Mouse (Mus musculus): Measurements from ENCODE around the gene Zbtb26. TPM values are rescaled to one million over a fixed set of nuclear protein-coding genes. Genes with fewer than 3 reads are reported as not detected.

The Zbtb26 gene
- total RNA-seq (2012; rRNA removed) (4.6 and 5.0 TPM in 2 replicates), polyA plus RNA-seq (2012; ENCODE audit: insufficient read depth in 1 of 2, insufficient read length in 2 of 2, low read depth in 1 of 2, low replicate concordance in 2 of 2, missing spikeins in 1 of 2) (1 to 10 TPM in 1 of 2 experiments, not detected in 1; 4.2 TPM)

DNA sequence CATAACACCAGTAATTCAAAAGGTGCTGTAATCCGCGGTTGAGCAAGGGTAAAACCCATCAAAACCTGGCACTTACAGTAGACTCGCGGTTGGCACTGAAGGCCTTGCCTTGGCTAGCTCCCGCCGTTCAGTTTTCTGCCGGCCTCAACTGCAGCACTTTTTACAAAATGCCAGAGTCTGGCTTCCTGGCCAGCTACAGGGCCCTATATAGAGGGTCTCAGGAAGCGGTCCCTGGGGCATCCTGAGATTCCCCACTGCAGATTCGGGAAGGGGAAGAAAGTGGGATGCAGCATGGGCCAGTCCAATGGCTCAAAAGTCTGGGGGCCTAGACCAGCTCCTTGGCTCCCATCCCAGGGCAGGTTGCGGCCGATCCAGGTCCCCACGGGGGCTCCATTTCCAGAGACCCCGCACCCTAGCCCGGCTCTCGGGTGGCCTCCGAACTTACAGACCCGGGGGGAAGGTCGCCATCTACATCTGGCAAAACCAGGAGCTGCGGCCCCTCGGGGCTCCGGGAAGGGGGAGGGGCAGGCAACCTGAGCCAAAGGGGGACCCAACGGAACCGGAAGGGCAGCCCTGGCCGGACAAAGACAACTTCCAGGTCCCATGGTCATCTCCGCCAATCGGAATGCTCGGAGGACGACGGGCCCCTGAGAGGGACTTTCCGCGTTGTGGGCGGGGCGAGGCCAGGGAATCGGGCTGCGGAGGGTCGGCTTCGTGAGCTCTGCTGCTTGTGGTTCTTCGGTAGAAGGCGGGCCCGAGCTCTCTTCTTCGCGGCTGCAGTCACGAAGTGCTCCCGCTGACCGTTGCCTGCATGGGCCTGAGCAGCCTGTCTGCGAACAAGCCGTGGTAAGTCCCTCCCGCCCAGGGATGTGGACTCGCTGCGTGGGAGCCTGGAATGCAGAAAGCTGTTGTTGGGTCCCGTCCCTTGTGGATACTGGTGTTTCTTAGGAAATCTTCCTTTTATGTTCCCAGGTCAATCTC lies at the start of gene Zbtb26, which contains the start of the genes Zbtb6 and Rabgap1:
Gene Zbtb26, minus strand, starts transcription at position 525 of the 981 bp plus-strand sequence.
Gene Zbtb6, minus strand, starts transcription at position 561 of the 981 bp plus-strand sequence.
Gene Rabgap1, plus strand, starts transcription at position 669 of the 981 bp plus-strand sequence.
- peak within 1 kb of the TSS; percentile 99 for H3K9ac ChIP-seq (ENCODE audit: control insufficient read depth, low read depth, low read length, poor library complexity, severe bottlenecking)
- DNase-seq (ENCODE audit: low read depth, low spot score) = peak; percentile 96
- H3K9me3 ChIP-seq (replicated peaks; ENCODE audit: insufficient read depth, low read length) = no peaks in the 10 kb centered on the region
- peaks cover 31% of the 10 kb centered on the region for H3K79me2 ChIP-seq (ENCODE audit: control insufficient read depth, insufficient read depth, low read length, poor library complexity)
- no peaks in the 10 kb centered on the region for H3K27me3 ChIP-seq (ENCODE audit: control insufficient read depth in 1 of 2, insufficient read depth in 2 of 2, low read length in 2 of 2)
- H3K36me3 ChIP-seq (ENCODE audit: control insufficient read depth in 1 of 2, insufficient read depth in 2 of 2, low read length in 2 of 2) = peaks cover 0 to 31% of the 10 kb centered on the region in 2 experiments; a peak in 3 of 4 replicates
- H3K4me1 ChIP-seq (ENCODE audit: control insufficient read depth in 1 of 2, insufficient read depth in 2 of 2, low read length in 2 of 2) = peaks cover 6 to 17% of the 10 kb centered on the region in 2 experiments; a peak in 3 of 4 replicates
- peak within 1 kb of the TSS; percentile 96 to 99 for H3K4me3 ChIP-seq (ENCODE audit: control insufficient read depth in 1 of 2, insufficient read depth in 1 of 2, low read depth in 2 of 2, low read length in 2 of 2)
- peak within 1 kb of the TSS; percentile 75 for H3K27ac ChIP-seq (ENCODE audit: control insufficient read depth, low read depth, low read length)
- TF ChIP-seq ETS1 (IDR thresholded peaks at IDR 0.05; ENCODE audit: low read depth, low read length) (peak; percentile 48; the same call in 1 of the 2 replicates), KAT2A (conservative IDR thresholded peaks at IDR 0.05; ENCODE audit: low read depth, low read length) (peak; percentile 94), E2F4 (IDR thresholded peaks at IDR 0.05; ENCODE audit: borderline replicate concordance, low read depth, low read length) (0 out of 2 replicates have a peak, but pooled peaks have one; percentile 22), NELFE (IDR thresholded peaks at IDR 0.05; ENCODE audit: low read depth, low read length) (peak; percentile 64; the same call in 1 of the 2 replicates), MEF2A (IDR thresholded peaks at IDR 0.05; ENCODE audit: extremely low read depth, insufficient replicate concordance, low read depth, low read length, poor library complexity, severe bottlenecking) (peak; percentile 66; the same call in 1 of the 2 replicates), TCF12 (IDR thresholded peaks at IDR 0.05; ENCODE audit: low read depth, low read length) (peak; percentile 62; the same call in 1 of the 2 replicates), TBP (IDR thresholded peaks at IDR 0.05; ENCODE audit: low read depth, low read length) (peak; percentile 67), MYC (IDR thresholded peaks at IDR 0.05; ENCODE audit: low read depth, low read length) (peak; percentile 10; the same call in 1 of the 2 replicates), USF1 (IDR thresholded peaks at IDR 0.05; ENCODE audit: low read depth, low read length) (peak; percentile 88), POLR2AphosphoS2 (IDR thresholded peaks at IDR 0.05; ENCODE audit: low read length) (no peak), MXI1 (IDR thresholded peaks at IDR 0.05; ENCODE audit: low read depth, low read length) (peak; percentile 65), SIN3A (IDR thresholded peaks at IDR 0.05; ENCODE audit: low read length) (peak; percentile 91), POLR2A (IDR thresholded peaks at IDR 0.05; ENCODE audit: control insufficient read depth in 1 of 2, insufficient read depth in 1 of 2, low read depth in 1 of 2, low read length in 2 of 2, poor library complexity in 1 of 2) (peak; percentile 70 to 74; a peak in 3 of 4 replicates), TAL1 (IDR thresholded peaks at IDR 0.05; ENCODE audit: low read length) (no peak), MAFK (IDR thresholded peaks at IDR 0.05; ENCODE audit: borderline replicate concordance, low read depth, low read length) (no peak), USF2 (IDR thresholded peaks at IDR 0.05; ENCODE audit: borderline replicate concordance in 1 of 2, insufficient read depth in 1 of 2, low read depth in 1 of 2, low read length in 2 of 2) (no peak), UBTF (IDR thresholded peaks at IDR 0.05; ENCODE audit: borderline replicate concordance, insufficient read depth, low read depth, low read length) (no peak), CHD1 (IDR thresholded peaks at IDR 0.05; ENCODE audit: low read depth, low read length) (0 out of 2 replicates have a peak, but pooled peaks have one; percentile 24), SMC3 (IDR thresholded peaks at IDR 0.05; ENCODE audit: low read depth, low read length) (no peak), ELF1 (IDR thresholded peaks at IDR 0.05; ENCODE audit: low read depth, low read length) (peak; percentile 90), ZMIZ1 (IDR thresholded peaks at IDR 0.05; ENCODE audit: low read depth, low read length) (peak; percentile 31), CHD2 (IDR thresholded peaks at IDR 0.05; ENCODE audit: low read length) (peak; percentile 85), NRF1 (IDR thresholded peaks at IDR 0.05; ENCODE audit: insufficient read depth, low read depth, low read length, poor library complexity, severe bottlenecking) (0 out of 2 replicates have a peak, but pooled peaks have one; percentile 19), CTCF (IDR thresholded peaks at IDR 0.05 in 2 of 3, conservative IDR thresholded peaks at IDR 0.05 in 1 of 3; ENCODE audit: control insufficient read depth in 1 of 3, insufficient read depth in 1 of 3, low read depth in 2 of 3, low read length in 3 of 3, poor library complexity in 1 of 3, severe bottlenecking in 1 of 3) (no peak), HCFC1 (IDR thresholded peaks at IDR 0.05; ENCODE audit: low read depth, low read length) (peak; percentile 96), BHLHE40 (IDR thresholded peaks at IDR 0.05; ENCODE audit: borderline replicate concordance, low read depth, low read length) (0 out of 2 replicates have a peak, but pooled peaks have one; percentile 7), GABPA (IDR thresholded peaks at IDR 0.05; ENCODE audit: low read depth, low read length) (no peak), RCOR1 (IDR thresholded peaks at IDR 0.05; ENCODE audit: low read depth, low read length) (0 out of 2 replicates have a peak, but pooled peaks have one; percentile 50), ZNF384 (IDR thresholded peaks at IDR 0.05; ENCODE audit: low read depth, low read length) (no peak), JUND (IDR thresholded peaks at IDR 0.05; ENCODE audit: low read depth, low read length) (no peak), MAZ (IDR thresholded peaks at IDR 0.05; ENCODE audit: low read depth, low read length) (peak; percentile 80; the same call in 1 of the 2 replicates), EP300 (IDR thresholded peaks at IDR 0.05; ENCODE audit: low read depth in 1 of 2, low read length in 2 of 2) (peak in 1 of 2 experiments; percentile 23; a peak in 1 of 4 replicates)
